Mouse (Mus musculus) B cell, adult 2 months (primary cell): ENCODE data around the gene Ppargc1a.

Source experiments
- DNase-seq, 2 experiments: peaks; one replicate each; pipeline ENCODE4 v3.0.0; 2022

The Ppargc1a gene

DNA sequence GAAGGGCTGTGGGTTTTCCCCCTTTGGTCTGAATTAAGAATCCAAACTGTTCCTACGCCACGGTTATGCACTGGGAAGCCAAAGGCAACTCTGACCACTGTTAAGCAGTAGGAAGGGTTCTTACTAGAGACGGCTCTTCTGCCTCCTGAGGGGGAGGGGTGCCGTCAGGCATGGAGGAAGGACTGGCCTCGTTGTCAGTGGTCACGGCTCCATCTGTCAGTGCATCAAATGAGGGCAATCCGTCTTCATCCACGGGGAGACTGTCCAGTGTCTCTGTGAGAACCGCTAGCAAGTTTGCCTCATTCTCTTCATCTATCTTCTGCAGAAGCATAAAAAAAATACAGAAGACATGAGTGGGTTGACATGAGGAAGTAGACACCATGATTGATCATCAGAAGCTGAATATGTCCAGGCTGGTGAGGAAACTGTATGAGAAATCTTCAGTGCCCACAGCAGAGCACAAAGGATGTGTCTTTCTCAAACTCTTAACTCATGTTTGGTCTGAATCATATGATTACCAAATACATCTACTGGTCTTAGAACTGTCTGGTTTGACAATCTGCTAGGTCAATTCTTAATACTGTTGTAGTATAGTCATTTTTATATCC lies 69.5 kb downstream of the Ppargc1a start:
- DNase-seq, result no peak

DNA sequence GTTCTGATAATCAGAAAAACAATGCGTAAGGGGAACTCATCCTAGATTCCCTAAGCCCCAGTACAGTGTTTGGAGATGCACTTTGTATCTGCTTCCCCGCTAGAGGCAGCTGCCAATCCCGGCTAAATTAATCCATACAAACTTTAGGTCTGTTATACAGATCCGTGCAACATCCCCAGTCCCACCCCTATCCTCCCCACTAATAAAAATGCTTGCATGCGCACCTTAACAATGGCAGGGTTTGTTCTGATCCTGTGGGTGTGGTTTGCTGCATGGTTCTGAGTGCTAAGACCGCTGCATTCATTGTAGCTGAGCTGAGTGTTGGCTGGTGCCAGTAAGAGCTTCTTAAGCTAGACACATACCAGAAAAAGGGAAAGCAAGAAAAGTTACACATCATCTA lies 72.1 kb downstream of the Ppargc1a start:
- DNase-seq, result no peak

DNA sequence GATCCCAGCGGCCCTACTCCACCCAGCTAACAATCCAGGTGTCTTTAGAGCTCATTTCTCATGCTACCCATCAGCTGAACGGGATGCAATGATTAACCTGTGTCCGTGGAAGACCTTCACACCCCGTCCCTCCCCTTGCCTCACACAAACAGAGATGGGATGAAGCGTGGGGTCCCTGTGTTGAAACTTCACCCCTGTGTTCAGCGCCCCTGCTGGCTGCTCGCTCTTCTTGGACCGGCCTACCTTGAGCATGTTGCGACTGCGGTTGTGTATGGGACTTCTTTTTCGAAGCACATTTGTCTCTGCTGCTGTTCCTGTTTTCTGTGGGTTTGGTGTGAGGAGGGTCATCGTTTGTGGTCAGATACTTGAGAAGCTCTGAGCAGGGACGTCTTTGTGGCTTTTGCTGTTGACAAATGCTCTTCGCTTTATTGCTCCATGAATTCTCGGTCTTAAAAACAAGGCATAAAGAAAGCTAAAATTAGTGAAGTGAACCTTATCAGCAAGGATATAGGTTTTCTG lies 73.1 kb downstream of the Ppargc1a start:
- DNase-seq, result no peak

DNA sequence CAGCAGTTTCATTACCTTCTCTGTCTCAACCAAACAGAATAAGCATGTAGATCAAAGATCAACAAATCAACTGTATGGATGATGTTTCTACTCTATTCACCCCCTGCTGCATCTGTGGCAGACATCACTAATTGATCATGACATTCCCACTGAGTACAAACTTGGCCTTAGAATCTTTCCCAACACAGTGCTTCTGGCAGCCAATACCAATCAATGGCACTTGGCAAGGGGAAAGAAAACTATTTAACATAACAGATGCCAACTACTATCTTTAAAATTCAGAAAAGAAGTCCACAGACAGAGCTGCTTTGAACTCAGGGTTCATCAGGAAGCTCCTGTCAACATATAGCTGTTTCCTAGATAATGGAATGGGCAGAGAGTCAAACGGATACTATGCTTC lies 83.8 kb downstream of the Ppargc1a start:
- no peak for DNase-seq

DNA sequence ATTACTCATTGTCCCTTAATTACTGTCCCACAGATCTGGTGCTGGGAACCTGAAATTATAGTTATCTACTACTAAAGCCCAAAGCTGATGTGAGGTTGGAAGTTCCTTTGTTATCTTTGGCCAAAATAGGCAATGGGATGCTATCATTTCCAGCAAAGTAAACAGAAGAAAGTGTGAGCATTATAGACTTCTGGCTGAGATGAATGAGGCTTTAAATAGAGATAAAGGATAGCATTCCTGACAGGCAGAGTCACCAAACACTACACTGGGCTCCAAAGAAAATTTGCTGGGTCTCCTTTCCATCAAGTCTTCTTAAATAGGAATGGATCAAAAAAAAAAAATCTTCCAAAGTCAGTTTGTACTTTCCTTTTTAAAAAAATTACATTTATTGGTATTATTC lies 87.7 kb downstream of the Ppargc1a start:
- DNase-seq, result no peak

DNA sequence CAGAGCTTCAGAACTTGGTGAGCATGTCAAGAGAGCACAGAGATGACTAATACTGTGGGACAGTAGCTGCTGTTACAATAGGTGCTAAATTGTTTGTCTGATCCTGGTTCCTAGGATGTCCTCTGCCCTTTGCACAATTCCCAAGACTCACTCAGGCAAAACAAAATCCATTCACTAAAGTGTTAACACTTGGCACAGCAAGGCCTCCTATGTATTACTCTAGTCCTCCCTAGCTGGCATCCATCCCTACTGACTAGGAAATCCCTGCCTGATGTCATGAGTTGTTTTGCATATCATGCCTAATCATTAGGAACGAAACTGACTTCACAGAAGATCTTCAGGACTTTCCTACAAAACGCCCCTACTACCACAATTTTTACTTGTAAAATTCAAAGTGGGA lies 88.1 kb downstream of the Ppargc1a start:
- no peak for DNase-seq

DNA sequence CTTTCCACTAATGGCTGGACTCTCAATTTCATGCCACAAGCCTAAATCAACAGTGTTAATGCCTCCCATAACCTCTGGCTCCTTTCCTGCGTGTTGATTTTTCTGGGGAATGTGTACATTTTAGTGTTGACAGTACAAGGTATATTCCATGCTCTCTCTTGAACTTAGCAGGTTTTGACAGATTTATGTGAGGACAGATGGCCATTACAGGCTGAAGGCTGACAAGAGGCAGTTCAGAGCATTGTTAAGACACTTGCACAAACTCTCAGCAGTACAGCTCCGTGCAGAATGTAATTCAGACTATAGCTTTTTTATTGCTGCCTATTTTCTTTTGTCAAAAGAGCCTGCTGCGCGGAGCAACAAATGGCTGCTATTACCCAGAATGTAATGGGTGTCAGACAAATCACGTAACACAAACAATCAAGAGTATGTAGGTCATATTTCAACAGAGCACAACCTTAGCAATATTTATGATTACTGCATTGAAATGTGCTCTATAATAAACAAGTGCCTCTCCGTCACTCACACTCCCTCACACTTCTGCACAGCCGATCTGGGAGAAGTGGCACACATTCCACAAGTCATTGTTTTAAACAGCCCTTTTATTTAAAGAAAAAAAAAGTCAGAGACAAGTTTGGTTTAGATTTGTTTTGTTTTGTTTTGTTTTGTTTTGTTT lies 89.1 kb downstream of the Ppargc1a start:
- no peak for DNase-seq

DNA sequence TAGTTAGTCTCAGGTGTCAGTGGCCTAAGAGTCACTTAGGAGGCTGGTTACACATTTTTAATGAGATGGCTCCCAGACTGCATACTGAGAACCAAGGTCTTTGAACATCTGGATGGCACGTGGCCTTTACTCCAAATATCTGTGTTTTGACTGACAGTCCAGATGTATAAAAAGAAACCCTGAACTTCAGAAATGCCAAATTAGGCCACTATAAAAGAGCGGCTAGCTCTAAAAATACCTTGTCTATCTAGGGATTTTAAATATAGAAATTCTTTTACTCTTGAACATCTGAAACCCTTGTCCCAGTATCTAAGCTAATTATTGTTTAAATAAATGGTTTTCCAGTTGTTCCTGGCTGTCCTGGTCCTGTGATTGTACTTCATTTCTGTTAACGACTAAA lies 90.4 kb downstream of the Ppargc1a start:
- DNase-seq, result no peak

DNA sequence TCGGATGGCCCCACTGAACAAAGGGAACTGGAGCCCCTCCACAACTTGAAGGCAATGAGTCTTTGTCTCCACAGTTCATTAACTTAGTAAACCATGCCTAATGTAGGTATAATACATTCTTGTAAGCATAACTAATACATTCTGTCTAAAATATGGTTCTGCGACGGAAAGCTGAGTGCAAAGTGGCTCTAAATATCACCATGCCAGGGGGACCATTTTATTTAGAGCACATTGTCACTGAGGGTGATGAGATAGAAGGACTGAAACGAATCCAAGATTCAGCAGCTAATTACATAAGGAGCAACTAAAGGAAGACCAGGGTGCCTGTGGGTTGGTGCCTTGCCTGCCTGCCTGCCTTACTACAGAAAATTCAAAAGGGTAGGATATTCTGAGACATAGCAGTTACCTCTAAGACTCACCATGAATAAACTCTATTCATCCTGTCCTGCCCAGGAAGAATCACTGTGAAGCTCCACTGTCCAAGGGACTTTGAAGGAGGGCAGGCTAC lies 92.4 kb downstream of the Ppargc1a start:
- DNase-seq, result no peak

DNA sequence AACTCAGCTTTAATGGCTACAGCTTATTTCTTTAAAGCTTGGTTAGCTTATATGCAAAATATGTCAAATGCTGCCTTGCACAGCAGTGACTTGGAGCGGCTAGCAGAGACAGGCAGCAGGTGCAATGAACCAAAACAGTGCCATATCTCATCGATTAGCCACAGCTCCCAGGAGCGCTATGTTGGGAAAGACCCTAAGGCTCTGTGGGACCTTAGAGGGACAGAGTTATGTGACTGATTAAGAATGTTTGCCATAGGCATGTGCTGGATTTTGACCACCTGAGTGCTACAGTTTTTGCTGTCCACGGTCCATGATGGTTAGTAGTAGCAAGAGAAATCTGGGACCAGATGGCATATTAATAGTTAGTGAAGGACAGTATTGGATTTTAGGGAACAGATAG lies 95.9 kb downstream of the Ppargc1a start:
- DNase-seq, result no peak

DNA sequence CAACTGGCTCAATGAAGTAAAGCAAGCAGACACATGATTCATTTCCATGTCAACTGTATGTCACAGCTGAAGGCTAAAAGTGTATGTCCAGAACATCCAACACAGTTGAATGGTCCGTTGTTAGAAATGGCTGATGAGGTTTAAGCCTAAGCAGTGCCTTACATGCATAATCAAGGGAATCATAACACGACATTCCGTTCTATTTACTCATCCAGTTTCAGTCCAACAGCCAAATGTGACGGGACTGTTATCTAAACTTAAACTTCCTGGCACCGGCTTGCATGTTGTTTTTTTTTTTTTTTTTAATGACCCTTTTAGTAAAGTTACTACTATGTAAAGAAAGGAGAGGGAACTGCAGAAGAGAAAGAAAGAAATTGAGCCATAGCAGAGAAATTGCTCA lies 101.5 kb downstream of the Ppargc1a start:
- DNase-seq, result no peak

DNA sequence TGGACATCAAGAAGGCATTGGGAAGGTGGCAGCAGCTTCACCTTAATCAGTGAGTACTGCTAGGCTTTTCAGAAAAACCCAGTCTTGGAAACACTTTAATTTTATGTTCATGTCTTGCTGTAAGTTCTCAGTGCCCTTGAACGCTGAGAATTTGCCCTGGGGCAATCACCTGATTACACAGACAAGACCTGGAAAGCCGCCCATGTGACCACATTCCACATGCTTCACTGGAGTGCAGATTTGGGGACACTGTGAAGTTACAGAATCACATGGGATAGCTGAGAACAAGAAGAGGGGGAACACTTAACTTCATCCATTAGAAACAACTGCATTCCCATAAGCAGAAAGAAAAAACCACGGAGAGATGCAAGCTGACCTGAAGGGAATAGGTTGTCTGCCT lies 115.5 kb downstream of the Ppargc1a start:
- no peak for DNase-seq

DNA sequence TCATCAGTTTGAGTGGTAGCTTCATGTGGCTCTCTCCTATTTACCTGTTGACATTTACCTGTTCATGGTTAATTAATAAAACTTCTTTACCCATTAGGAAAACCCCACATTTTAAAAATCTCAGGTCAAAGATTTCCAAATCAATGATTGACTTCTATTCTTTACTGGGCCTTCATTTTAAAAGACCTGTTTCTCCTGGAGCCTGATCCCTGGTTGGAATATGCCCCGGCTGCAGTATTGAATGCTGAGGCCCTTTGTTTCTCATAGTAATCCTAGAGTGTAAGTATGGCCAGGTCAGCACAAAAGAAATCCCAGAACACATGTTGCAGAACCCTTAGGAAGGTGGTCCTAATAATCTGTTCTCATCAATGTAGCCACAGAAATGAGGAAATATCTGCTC lies 119.9 kb downstream of the Ppargc1a start:
- no peak for DNase-seq

DNA sequence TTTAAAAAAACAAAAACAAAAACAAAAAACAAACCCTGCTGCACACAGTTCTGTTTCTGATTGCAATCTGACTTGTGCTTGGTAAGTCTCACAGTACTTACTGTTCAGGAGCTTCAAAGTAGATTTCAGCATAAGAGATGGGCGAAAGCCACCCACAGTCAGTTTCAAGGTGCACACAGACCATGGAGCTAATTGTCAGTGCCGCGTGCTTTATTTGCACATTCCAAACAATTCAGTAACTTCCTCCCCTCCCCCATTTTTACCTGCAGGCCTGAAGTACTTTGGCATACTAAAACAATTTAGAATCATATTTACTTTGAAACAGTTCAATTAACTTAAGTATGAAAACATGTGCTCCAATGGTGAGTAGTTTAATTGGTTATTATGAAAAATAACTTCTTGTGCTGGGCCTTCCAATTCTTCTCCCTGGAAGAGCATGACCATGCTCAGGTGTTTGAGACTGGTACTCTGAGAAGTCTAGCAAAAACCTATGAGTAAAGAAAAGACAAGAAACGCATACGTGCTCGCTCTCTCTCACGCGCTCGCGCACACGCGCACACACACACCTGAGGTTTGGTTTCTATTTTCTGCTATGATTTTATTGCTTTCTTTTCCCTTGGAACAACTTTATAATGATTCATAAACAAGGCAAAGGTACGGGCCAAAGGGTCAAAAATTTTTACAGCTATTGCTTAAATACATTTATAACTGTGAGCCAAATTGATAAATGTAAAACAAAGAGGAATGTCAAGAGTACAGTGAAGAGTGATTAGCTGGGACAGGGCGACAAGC lies 121.0 kb downstream of the Ppargc1a start:
- no peak for DNase-seq

DNA sequence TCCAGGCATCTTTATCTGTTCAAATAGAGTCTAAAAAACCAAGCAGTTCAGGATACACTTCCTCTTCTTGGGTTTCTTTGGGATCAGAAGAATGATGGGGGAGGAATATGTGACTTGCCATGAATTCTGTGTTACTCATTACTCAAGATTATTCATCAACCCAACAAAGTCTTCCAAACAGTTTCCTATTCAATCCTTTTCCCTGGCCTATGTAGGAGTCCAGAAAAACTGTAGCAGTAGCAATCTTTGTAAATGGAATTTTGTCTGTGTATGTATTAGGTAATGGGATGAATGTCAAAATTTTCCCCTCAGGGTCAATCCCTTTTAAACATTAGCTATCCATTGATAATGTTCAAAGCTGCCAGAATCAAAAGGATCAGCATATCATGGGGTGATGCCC lies 121.8 kb downstream of the Ppargc1a start:
- no peak for DNase-seq

DNA sequence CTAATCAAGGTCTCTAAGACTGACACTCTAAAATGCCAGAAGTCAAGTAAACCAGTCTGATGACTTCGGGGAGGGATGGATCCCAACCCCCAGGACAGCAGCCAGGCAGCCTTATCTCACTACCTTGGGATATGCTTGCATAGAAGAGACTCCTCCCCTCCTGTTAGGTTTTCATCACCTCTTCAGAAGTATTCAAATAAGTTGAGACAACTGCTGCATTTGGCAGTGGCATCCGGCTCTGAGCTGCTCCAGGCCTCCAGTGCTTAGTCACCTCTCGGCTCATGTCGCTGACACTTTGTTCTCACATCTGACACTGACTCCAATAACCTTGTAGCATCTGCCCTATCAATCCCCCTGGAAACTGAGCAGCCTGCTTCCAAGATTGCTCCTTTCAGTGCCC lies 127.8 kb downstream of the Ppargc1a start:
- no peak for DNase-seq

DNA sequence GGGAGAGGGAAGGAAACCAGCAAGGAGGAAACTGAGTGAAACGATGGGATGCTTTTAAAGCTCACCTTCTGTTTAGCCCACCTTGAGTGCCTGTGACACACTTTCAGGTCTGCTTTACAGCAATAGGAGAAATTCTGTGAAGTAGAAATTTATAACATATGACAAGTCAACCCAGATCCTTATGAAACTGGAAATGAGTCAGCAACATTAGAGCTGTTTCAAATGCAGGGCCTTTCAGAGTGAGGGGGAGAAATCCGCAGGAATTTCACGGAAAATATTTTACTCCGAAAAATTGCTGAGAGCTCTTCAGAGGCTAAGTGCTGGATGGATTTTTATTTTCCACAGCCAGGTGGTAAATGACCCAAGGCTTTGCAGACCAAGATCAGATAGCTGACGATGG lies 133.6 kb downstream of the Ppargc1a start:
- no peak for DNase-seq

DNA sequence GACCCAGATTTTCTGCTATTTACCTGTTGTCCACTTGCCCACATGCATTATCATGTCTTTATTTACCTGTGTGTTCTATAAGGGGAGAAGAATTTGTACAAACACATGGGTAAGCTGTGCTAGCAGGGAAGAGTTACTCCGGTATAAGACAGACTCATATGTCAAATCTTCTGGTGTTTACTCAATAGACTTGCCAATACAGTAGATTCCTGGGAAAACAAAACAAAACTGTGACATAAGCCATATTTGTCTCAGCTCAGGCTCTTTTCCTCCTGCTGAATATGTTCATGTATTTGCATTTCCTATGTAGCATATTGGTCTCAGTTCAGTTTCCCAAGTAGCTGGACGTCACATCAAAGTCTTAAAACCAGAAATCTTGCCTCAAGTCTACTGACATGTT lies 135.0 kb downstream of the Ppargc1a start:
- no peak for DNase-seq

DNA sequence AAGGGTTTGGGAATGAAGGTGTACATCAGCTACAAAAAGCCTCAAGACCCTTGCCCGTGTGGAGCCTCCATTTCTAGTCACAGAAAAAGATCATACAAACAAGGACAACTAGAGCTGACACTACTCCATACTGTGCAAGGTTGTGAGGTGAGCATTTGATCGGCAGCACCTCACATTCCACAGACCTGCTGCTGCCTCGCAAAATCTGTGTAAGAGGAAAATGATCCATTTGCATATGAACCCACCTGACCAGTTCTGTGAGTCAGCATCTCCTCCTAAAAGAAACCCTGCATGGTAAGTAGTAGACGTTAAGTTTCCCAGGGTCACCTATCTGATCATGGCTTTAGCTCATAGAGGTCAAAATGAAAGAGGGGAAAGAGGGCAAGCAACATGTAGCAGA lies 135.5 kb downstream of the Ppargc1a start:
- DNase-seq, result no peak

DNA sequence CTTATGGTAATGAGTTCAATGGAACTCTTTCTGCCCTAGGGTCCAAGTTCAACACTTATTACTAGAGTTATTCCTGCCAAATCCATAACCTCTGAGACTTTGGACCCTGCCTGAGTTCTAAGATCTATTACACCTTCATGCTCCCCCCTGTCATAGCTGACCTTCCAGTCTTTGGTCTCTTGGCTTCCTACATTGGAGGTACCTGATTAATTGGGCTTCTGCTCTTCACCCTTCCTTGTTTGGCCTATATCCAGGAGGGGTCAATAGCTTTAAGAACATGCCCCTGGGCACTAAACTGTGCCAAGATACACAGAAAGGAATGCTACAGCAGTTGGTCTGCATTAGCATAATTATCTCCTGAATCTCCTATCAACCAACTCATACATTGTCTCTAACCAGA lies 141.1 kb downstream of the Ppargc1a start:
- no peak for DNase-seq

DNA sequence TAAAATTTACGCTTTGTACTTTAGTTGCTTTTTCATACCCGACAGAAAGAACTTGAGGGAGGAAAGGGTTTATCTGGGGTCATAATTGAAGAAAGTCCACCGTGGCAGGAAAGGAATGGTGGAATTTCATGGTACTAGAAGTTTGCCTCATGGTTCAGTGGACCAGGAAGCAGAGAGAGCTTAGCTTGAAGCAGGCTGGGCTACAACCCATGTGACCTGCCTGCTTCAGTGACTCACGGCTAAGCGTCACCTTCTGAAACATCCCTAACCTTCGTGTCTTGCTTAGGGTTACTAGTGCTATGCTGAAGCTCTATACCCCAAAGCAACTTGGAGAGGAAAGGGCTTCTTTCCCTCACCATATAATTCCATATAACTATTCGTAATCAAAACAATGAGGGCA lies 151.1 kb downstream of the Ppargc1a start:
- no peak for DNase-seq

DNA sequence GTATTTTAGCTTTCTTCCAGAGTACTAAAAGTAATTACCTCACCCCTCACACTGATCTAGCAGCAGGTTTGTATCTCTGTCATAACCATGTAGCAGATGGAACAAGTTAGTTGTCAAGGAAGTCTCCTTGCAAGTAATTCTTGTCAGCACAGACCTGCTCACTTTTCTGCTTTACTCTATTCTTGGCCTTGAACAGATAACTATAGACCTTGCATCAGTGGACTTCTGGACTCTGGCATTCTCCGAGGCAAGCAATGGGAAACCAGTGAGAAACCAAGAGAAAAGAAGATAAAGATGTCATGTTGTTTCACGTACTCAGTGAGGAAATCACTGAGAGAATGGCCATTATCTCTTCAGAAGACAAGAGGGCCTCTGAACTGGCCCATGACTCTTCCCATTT lies 152.1 kb downstream of the Ppargc1a start:
- DNase-seq, result no peak

DNA sequence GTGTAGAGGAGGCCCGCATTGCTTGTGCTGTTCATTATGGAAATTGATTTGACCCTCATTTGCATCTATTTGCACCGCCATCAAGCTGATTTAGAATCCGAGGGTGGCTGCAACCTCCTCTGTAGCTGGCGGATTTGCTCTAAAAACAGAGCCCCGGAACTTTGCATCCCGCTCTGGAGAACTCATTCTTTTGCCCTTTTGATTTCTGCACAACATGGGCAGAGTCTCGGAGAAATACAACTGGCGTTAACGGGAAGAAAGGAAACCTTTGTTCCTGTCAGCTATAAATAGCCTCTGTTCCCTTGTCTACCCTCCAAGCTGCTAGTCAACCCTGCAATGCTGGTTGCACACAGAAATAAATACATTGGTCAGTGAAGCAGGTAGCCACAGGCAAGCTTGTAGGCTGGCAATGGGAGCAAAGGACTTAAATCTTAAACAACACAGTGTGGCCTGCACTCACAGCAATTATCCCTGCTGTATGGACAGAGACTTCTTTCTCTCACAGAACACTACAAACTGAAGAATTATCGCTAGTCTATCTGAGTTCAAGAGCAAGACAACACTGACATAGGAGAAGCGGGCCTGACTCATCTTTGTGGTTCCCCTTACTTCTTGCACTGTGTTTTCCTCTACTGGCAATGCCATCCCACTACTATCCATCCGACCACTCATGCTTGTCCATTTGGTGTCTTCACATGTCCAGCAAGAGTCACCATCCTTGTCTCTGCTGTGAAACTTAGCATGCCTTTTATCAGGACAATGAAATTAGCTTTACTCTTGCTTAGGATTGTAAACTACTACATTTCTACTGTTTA lies 155.0 kb downstream of the Ppargc1a start:
- no peak for DNase-seq
